Mouse (Mus musculus) brain, embryonic 14.5 days (tissue): ENCODE measurements around the gene Cep135. TPM values are rescaled to one million over a fixed set of nuclear protein-coding genes. Genes with fewer than 3 reads are reported as not detected.

ENCODE experiments used
- DNase-seq: peaks from one replicate; pipeline ENCODE4 v3.0.0-alpha.2; 2011; ENCODE audit warnings: low read depth
- CTCF ChIP-seq: fragments of 200-500 bp; IDR thresholded peaks from 2 replicates; pipeline ENCODE4 v1.5.1; 2012; ENCODE audit warnings: inconsistent platforms, mild to moderate bottlenecking, moderate library complexity, borderline replicate concordance; ENCODE audit not compliant: insufficient read depth, insufficient read length; ENCODE audit errors: extremely low read depth
- POLR2A ChIP-seq: fragments of 200-500 bp; IDR thresholded peaks from 2 replicates; pipeline ENCODE4 v1.6.1; 2012; ENCODE audit warnings: mild to moderate bottlenecking, inconsistent platforms, borderline replicate concordance; ENCODE audit not compliant: poor library complexity, insufficient read depth, insufficient read length, severe bottlenecking; ENCODE audit errors: extremely low read depth
- polyA plus RNA-seq: library from polyadenylated mRNA; depleted of rRNA; stranded (reverse); fragments of >200 nt; gene quantifications from 2 replicates; pipeline ENCODE4 v1.2.3, GENCODE M21; 2012; rRNA removed

Gene Cep135
- polyA plus RNA-seq, 1 experiment = 6.1 TPM

GRCm38 (mm10) chr5:76691706-76692424, 103.4 kb downstream of the Cep135 start:
- DNase-seq = no peak
- TF ChIP-seq CTCF (no peak), POLR2A (no peak)

Other genes starting within 250 kb of the Cep135 start
- 0.21 TPM in 1 of 2 replicates, not detected in the other for gene Nmu, start 224.9 kb upstream of the Cep135 start, polyA plus RNA-seq
- 0.27 TPM in 1 of 2 replicates, not detected in the other for gene Gm7271, start 104.7 kb upstream of the Cep135 start, polyA plus RNA-seq
- gene Exoc1, start 59.4 kb upstream of the Cep135 start, polyA plus RNA-seq = 97.5 and 99.5 TPM in 2 replicates
- 86.4 and 122 TPM in 2 replicates for gene C530008M17Rik, start 67.8 kb downstream of the Cep135 start, polyA plus RNA-seq